Mouse (Mus musculus): Measurements from ENCODE around the gene Twnk. TPM values are rescaled to one million over a fixed set of nuclear protein-coding genes. Genes with fewer than 3 reads are reported as not detected.
A peak's percentile ranks its signal among the peaks of the same experiment; 100 is the strongest.

Gene Twnk
- polyA plus RNA-seq, 1 experiment from 2014 or later = 13.4 TPM

GRCm38 (mm10) chr19:45047417-45047934, 42.0 kb downstream of the Twnk start, which contains the start of gene Sfxn3:
TSS of gene Sfxn3 (plus strand) at chr19:45047503.
- no peaks in the 10 kb centered on the region for H3K36me3 ChIP-seq (ENCODE audit: control insufficient read depth, insufficient read depth)
- peak within 1 kb of the TSS; percentile 75; the same call in 1 of the 2 replicates for H3K27ac ChIP-seq (ENCODE audit: low read length)
- peaks cover 25% of the 10 kb centered on the region for H3K4me1 ChIP-seq (ENCODE audit: control insufficient read depth, low read depth, low read length)
- ATAC-seq (ENCODE audit: low read depth) = peak; percentile 87
- H3K4me3 ChIP-seq (ENCODE audit: low read depth, low read length) = peak within 1 kb of the TSS; percentile 66
- H3K27me3 ChIP-seq (ENCODE audit: control insufficient read depth, insufficient read depth, low read depth, low read length) = peaks cover 34% of the 10 kb centered on the region
- H3K9me3 ChIP-seq (replicated peaks; ENCODE audit: control insufficient read depth, low read length) = no peaks in the 10 kb centered on the region
- H3K9ac ChIP-seq (ENCODE audit: low read depth, low read length) = peak within 1 kb of the TSS; percentile 62
- under 1% methylated on average over 26 of the region's 26 CpGs for WGBS (ENCODE audit: insufficient replicate concordance)
- H3K4me2 ChIP-seq (ENCODE audit: low read depth, low read length) = peak within 1 kb of the TSS; percentile 84

DNA sequence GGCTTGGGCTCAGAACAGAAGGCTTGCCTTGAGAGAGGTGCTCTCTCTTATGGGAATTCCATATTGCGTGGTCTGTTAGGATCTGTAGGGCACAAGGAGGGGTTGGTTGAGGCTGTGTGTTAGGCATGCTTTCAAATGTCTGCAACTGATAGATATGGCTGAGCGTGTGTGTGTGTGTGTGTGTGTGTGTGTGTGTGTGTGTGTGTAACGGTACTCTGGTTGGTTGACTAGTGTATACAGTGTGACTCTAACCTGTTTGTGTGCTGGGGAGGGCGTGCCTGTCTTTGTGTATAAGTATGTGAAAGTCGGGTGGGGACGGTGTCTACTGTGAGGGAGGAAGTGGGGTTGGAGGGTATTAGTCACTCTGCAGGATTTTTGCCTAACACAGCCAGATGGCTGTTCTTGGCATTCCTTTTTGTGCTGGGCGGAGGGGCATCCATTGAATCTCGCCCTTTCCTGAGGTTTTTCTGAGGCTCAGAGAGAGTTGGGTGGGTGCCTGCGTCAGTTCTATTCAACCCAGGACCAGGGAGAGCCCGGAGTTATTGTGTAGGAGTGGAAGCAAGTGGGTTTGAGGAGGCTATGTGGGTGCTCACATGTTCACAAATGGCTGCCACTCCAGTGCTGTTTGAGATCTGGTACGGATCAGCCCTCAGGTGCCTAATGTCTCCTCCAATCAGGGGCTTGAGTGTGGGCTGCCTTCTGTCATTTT, 42.6 kb downstream of the Twnk start:
- H3K27ac ChIP-seq (ENCODE audit: low read length) = peak overlapping the region; percentile 75; the same call in 1 of the 2 replicates
- WGBS (ENCODE audit: insufficient replicate concordance) = 21% methylated on average over 11 of the region's 11 CpGs
- H3K4me3 ChIP-seq (ENCODE audit: low read depth, low read length) = peak overlapping the region; percentile 66

DNA sequence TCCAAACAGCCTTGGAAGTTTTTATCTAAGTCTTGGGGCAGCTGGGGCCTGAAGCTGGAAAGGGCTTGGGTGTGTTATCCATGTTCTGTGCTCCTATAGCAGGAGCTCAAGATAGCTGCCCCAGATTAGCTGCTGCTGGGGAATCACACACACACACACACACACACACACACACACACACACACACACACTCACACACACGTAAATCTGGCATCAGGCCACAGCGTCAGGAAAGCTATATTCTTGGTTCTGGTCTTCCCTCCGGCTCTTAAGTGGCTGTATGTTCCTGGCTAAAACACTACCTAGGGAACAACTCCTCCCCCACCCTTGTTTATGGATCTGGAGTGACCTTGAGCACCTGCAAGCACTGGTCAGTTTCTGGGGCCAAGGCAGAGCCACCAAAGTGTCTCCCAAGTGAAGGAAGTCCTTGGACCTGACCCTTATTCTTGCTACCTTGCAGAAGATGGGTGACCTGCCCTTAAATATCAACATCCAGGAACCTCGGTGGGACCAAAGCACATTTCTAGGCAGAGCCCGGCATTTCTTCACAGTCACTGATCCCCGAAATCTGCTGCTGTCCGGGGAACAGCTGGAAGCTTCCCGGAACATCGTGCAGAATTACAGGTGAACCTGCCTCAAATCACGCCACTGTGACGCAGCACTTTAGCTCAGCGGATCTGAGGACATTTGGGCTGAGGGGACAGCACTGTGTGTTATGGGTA, 43.3 kb downstream of the Twnk start:
- Histone ChIP-seq H3K27me3 (ENCODE audit: control insufficient read depth, insufficient read depth, low read depth, low read length) (peaks cover 30% of the 10 kb centered on the region), H3K27ac (ENCODE audit: low read length) (peak overlapping the region; percentile 75; the same call in 1 of the 2 replicates), H3K4me1 (ENCODE audit: control insufficient read depth, low read depth, low read length) (peaks cover 25% of the 10 kb centered on the region), H3K36me3 (ENCODE audit: control insufficient read depth, insufficient read depth) (no peaks in the 10 kb centered on the region), H3K9ac (ENCODE audit: low read depth, low read length) (no peak overlapping the region), H3K9me3 (replicated peaks; ENCODE audit: control insufficient read depth, low read length) (no peaks in the 10 kb centered on the region), H3K4me2 (ENCODE audit: low read depth, low read length) (peak overlapping the region; percentile 84), H3K4me3 (ENCODE audit: low read depth, low read length) (no peak overlapping the region; the same call in 1 of the 2 replicates)
- ATAC-seq (ENCODE audit: low read depth) = no peak
- WGBS (ENCODE audit: insufficient replicate concordance) = 75% methylated on average over 12 of the region's 12 CpGs

More for the DNA sequence above, 42.6 kb downstream of the Twnk start:
- peak; percentile 61 for ATAC-seq (ENCODE audit: low read depth)
- peaks cover 25% of the 10 kb centered on the region for H3K4me1 ChIP-seq (ENCODE audit: control insufficient read depth, low read depth, low read length)
- no peaks in the 10 kb centered on the region for H3K36me3 ChIP-seq (ENCODE audit: control insufficient read depth, insufficient read depth)
- H3K9me3 ChIP-seq (replicated peaks; ENCODE audit: control insufficient read depth, low read length) = no peaks in the 10 kb centered on the region
- peaks cover 34% of the 10 kb centered on the region for H3K27me3 ChIP-seq (ENCODE audit: control insufficient read depth, insufficient read depth, low read depth, low read length)
- peak overlapping the region; percentile 84 for H3K4me2 ChIP-seq (ENCODE audit: low read depth, low read length)
- H3K9ac ChIP-seq (ENCODE audit: low read depth, low read length) = peak overlapping the region; percentile 62

DNA sequence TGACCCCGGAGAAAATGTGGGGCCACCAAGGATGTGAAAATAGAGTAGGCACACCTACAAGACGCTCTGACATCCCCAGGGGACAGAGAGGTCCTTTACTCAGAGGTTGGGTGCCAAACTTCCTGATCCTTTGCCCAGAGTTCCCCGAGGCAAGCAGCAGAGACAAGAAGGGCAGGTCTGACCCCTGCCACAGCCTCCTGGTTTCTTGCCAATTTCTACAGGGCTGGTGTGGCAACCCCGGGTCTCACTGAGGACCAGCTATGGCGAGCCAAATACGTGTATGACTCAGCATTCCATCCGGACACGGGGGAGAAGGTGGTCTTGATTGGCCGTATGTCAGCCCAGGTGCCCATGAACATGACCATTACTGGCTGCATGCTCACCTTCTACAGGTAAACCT, 44.1 kb downstream of the Twnk start:
- no peak for ATAC-seq (ENCODE audit: low read depth)

DNA sequence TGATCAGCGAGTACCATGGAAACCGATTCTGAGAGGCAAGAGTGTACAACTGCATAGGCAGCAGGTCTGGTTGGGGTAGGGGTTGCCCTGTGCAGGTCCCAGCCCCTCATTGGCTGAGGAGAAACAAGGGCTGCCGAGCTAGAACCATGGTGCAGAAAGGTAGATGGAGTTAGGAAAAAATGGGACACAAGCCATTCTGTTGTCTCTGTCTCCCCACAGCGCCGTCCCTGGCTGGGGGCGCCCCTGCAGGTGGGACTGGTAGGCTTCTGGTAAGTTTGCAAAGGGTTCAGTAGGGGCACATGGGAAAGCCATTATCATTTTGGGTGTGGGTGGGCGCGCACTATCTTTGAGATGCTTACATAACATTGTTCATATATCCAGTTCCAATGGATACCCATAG, 48.0 kb downstream of the Twnk start:
- H3K27ac ChIP-seq (ENCODE audit: low read length) = no peak overlapping the region
- WGBS (ENCODE audit: insufficient replicate concordance) = 69% methylated on average over 8 of the region's 8 CpGs
- no peaks in the 10 kb centered on the region for H3K27me3 ChIP-seq (ENCODE audit: control insufficient read depth, insufficient read depth, low read depth, low read length)
- no peak overlapping the region for H3K4me3 ChIP-seq (ENCODE audit: low read depth, low read length)
- H3K4me1 ChIP-seq (ENCODE audit: control insufficient read depth, low read depth, low read length) = peaks cover 19% of the 10 kb centered on the region
- ATAC-seq (ENCODE audit: low read depth) = no peak
- H3K36me3 ChIP-seq (ENCODE audit: control insufficient read depth, insufficient read depth) = no peaks in the 10 kb centered on the region
- H3K4me2 ChIP-seq (ENCODE audit: low read depth, low read length) = no peak overlapping the region
- no peaks in the 10 kb centered on the region for H3K9me3 ChIP-seq (replicated peaks; ENCODE audit: control insufficient read depth, low read length)
- no peak overlapping the region for H3K9ac ChIP-seq (ENCODE audit: low read depth, low read length)

More for the DNA sequence above, 44.1 kb downstream of the Twnk start:
- Histone ChIP-seq H3K9me3 (replicated peaks; ENCODE audit: control insufficient read depth, low read length) (no peaks in the 10 kb centered on the region), H3K9ac (ENCODE audit: low read depth, low read length) (no peak overlapping the region), H3K4me3 (ENCODE audit: low read depth, low read length) (no peak overlapping the region), H3K4me1 (ENCODE audit: control insufficient read depth, low read depth, low read length) (peaks cover 25% of the 10 kb centered on the region), H3K27me3 (ENCODE audit: control insufficient read depth, insufficient read depth, low read depth, low read length) (peaks cover 25% of the 10 kb centered on the region), H3K27ac (ENCODE audit: low read length) (no peak overlapping the region), H3K4me2 (ENCODE audit: low read depth, low read length) (no peak overlapping the region), H3K36me3 (ENCODE audit: control insufficient read depth, insufficient read depth) (no peaks in the 10 kb centered on the region)
- WGBS (ENCODE audit: insufficient replicate concordance) = 54% methylated on average over 9 of the region's 9 CpGs

DNA sequence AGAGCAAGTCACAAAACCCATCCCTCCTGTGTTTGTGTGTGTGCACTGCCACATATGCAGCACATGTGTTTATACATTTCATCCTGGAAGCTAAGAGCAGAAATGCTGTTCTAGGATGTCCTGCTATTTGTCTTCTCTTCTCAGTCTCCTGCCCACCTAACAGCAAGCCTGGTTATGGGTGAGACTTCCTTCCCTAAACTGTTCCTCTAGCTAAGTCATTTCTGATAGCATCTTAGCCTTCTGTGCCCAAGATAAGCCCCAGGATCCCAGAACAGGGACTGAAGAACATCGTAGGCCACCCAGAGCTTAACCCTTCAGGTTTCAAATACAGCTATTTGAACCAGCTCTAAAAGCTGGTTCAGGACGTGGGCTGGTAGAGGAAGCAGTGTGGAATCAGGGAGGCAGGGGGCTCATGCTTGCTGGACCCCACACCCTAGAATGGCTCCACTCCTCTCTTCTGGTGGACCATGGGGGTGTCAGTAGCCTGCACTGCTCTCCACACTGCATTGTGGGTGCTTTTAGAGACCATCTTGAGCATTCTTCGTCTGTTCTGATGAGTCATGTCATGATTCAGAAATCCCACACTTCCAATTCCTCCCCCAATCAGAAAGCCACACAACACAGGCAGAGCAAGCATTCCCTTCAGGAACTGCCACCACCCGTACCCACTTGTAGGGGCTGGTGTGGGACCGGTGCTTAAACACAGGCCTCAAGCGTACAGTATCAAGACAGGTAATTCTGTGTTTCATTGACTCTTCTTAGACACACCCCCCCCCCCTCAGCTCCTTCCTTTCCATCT, 49.6 kb downstream of the Twnk start:
- Histone ChIP-seq H3K27ac (ENCODE audit: low read length) (no peak overlapping the region), H3K4me1 (ENCODE audit: control insufficient read depth, low read depth, low read length) (peaks cover 26% of the 10 kb centered on the region), H3K4me3 (ENCODE audit: low read depth, low read length) (no peak overlapping the region), H3K9me3 (replicated peaks; ENCODE audit: control insufficient read depth, low read length) (no peaks in the 10 kb centered on the region), H3K36me3 (ENCODE audit: control insufficient read depth, insufficient read depth) (no peaks in the 10 kb centered on the region), H3K9ac (ENCODE audit: low read depth, low read length) (no peak overlapping the region), H3K27me3 (ENCODE audit: control insufficient read depth, insufficient read depth, low read depth, low read length) (no peaks in the 10 kb centered on the region), H3K4me2 (ENCODE audit: low read depth, low read length) (no peak overlapping the region)
- no peak for ATAC-seq (ENCODE audit: low read depth)
- WGBS (ENCODE audit: insufficient replicate concordance) = 57% methylated on average over 6 of the region's 6 CpGs

- H3K9ac ChIP-seq (ENCODE audit: low read depth, low read length) = no peak overlapping the region
- no peak overlapping the region for H3K4me2 ChIP-seq (ENCODE audit: low read depth, low read length)
- no peaks in the 10 kb centered on the region for H3K36me3 ChIP-seq (ENCODE audit: control insufficient read depth, insufficient read depth)
- no peak for ATAC-seq (ENCODE audit: low read depth)
- WGBS (ENCODE audit: insufficient replicate concordance) = 33% methylated on average over 4 of the region's 4 CpGs
- H3K4me3 ChIP-seq (ENCODE audit: low read depth, low read length) = no peak overlapping the region
- no peak overlapping the region for H3K27ac ChIP-seq (ENCODE audit: low read length)
- H3K27me3 ChIP-seq (ENCODE audit: control insufficient read depth, insufficient read depth, low read depth, low read length) = no peaks in the 10 kb centered on the region
- H3K9me3 ChIP-seq (replicated peaks; ENCODE audit: control insufficient read depth, low read length) = no peaks in the 10 kb centered on the region
- H3K4me1 ChIP-seq (ENCODE audit: control insufficient read depth, low read depth, low read length) = peaks cover 32% of the 10 kb centered on the region
Measured at GRCm38 (mm10) chr19:45056364-45056763, 50.9 kb downstream of the Twnk start.

GRCm38 (mm10) chr19:45056908-45057698, 51.6 kb downstream of the Twnk start:
- ATAC-seq (ENCODE audit: low read depth) = no peak
- peak overlapping the region; percentile 91 for H3K4me2 ChIP-seq (ENCODE audit: low read depth, low read length)
- peaks cover 32% of the 10 kb centered on the region for H3K4me1 ChIP-seq (ENCODE audit: control insufficient read depth, low read depth, low read length)
- WGBS (ENCODE audit: insufficient replicate concordance) = 60% methylated on average over 7 of the region's 7 CpGs
- H3K27ac ChIP-seq (ENCODE audit: low read length) = peak overlapping the region; percentile 92
- no peaks in the 10 kb centered on the region for H3K27me3 ChIP-seq (ENCODE audit: control insufficient read depth, insufficient read depth, low read depth, low read length)
- peak overlapping the region; percentile 73 for H3K4me3 ChIP-seq (ENCODE audit: low read depth, low read length)
- H3K36me3 ChIP-seq (ENCODE audit: control insufficient read depth, insufficient read depth) = no peaks in the 10 kb centered on the region
- peak overlapping the region; percentile 58 for H3K9ac ChIP-seq (ENCODE audit: low read depth, low read length)
- no peaks in the 10 kb centered on the region for H3K9me3 ChIP-seq (replicated peaks; ENCODE audit: control insufficient read depth, low read length)
